Mouse (Mus musculus) bone marrow macrophage, adult 2 months (primary cell): ENCODE measurements around the gene Lst1.
A peak's percentile ranks its signal among the peaks of the same experiment; 100 is the strongest.

ENCODE experiments used
- CTCF ChIP-seq: IDR thresholded peaks from 2 replicates; pipeline ENCODE4 v1.5.1; 2012; ENCODE audit warnings: low read depth, mild to moderate bottlenecking, low read length, moderate library complexity
- POLR2A ChIP-seq: IDR thresholded peaks from 2 replicates; pipeline ENCODE4 v1.6.1; 2012; ENCODE audit warnings: mild to moderate bottlenecking, low read depth, low read length, borderline replicate concordance

GRCm38 (mm10) chr17:35219601-35220041, 31.4 kb upstream of the Lst1 start:
- TF ChIP-seq POLR2A (no peak), CTCF (0 out of 2 replicates have a peak, but pooled peaks have one; percentile 5)
